In the genomic region with DNA sequence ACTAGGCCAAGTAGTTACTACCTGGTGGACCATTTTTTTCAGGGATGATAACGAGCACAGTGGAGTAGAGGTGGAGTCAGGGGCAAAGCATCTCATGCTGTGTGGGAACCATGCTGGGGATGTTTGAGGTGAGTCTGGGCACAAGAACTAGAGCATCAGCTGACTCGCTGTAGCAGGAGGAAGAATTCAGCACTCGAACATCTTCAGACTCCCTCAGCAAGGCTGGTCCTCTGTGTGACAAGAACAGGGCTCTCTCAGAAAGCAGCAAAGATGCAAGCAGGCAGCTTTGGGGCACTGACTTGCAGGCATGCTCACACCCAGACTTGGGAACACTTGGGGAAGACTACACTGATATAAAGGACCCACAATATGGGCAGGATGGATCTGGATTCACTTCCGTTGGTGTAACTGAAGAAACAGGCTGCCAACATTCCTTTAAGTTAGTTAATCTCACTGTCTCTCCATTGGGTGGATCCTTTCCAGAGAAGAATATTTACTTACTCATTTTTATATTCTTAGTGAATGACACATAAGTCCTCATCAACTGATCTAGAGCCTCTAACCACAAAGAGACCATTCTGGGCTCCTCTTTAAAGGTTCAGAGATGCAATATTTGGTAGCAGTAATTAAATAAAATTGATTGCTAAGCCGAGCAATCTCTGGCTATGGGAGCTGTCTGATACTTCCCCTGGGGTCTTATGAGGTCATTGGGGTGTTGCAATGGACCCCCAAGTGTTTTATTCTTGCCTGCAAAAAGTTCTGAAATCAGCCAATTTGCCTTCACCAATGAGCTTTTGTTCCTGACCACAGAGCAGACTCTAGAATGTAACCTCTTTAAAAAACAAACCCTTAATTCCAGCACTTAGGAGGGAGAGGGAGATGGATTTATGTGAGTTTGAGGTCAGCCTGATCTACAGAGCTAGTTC, we compare ENCODE assay signal across 23 mouse cellular contexts. TPM values are rescaled to one million over a fixed set of nuclear protein-coding genes. Genes with fewer than 3 reads are reported as not detected.
"Had no signal": no experiment of that assay in that cellular context is flagged by ENCODE, and none has a peak within 500 bp of the region (broad histone marks: within the 10 kb centered on the region; RNA-seq: fewer than 3 reads in every experiment).

A gene (minus strand): TSS at position 51 of the 926 bp plus-strand sequence.

- ATAC-seq: liver, embryonic 12.5 days; midbrain, embryonic 15.5 days had no signal

- H3K4me3 ChIP-seq: left cerebral cortex, adult 2 months; limb, embryonic 10.5 days; liver, embryonic 12.5 days; megakaryocyte, embryonic 14.5 days; midbrain, embryonic 15.5 days; neural tube, embryonic 13.5 days; stomach, embryonic 15.5 days had no signal

- H3K4me2 ChIP-seq: liver, embryonic 12.5 days; lung, embryonic 14.5 days; midbrain, embryonic 11.5 days; midbrain, embryonic 15.5 days; neural tube, embryonic 13.5 days; stomach, embryonic 15.5 days had no signal

- H3K27me3 ChIP-seq: liver, embryonic 12.5 days; megakaryocyte, embryonic 14.5 days; midbrain, embryonic 15.5 days; neural tube, embryonic 13.5 days; stomach, embryonic 15.5 days had no signal

- H3K9ac ChIP-seq: liver, embryonic 12.5 days; lung, embryonic 14.5 days; midbrain, embryonic 15.5 days; neural tube, embryonic 13.5 days; stomach, embryonic 15.5 days had no signal

- H3K4me1 ChIP-seq: limb, embryonic 10.5 days; liver, embryonic 12.5 days; midbrain, embryonic 15.5 days; neural tube, embryonic 13.5 days; stomach, embryonic 15.5 days had no signal

- H3K9me3 ChIP-seq: limb, embryonic 10.5 days; liver, embryonic 12.5 days; megakaryocyte, embryonic 14.5 days; midbrain, embryonic 15.5 days; neural tube, embryonic 13.5 days; stomach, embryonic 15.5 days had no signal

- DNase-seq: kidney, postnatal 10 days; kidney, postnatal 4 days; lung, embryonic 14.5 days; lung, postnatal 10 days; retina, postnatal 1 day; right cerebral cortex, postnatal 14 days; thymus, postnatal 4 days had no signal

- H3K36me3 ChIP-seq: limb, embryonic 10.5 days; liver, embryonic 12.5 days; midbrain, embryonic 15.5 days; neural tube, embryonic 13.5 days; stomach, embryonic 15.5 days had no signal

- H3K27ac ChIP-seq: left cerebral cortex, adult 2 months; limb, embryonic 10.5 days; liver, embryonic 12.5 days; macrophage; midbrain, embryonic 15.5 days; neural tube, embryonic 13.5 days; stomach, embryonic 15.5 days had no signal

RNA-seq across cellular contexts. Expression of the gene that starts here (rescaled TPM):
- total RNA-seq: layer of hippocampus, adult 8-10 months; layer of hippocampus, postnatal 25 days; left cerebral cortex, adult 2 months; left cerebral cortex, postnatal 14 days; monocyte, adult 5-6 weeks had no signal
- polyA plus RNA-seq: kidney, embryonic 14.5 days; limb, embryonic 10.5 days; limb, embryonic 14.5 days; liver, embryonic 12.5 days; liver, embryonic 16.5 days; lung, embryonic 14.5 days; macrophage; midbrain, embryonic 11.5 days; midbrain, embryonic 15.5 days; neural tube, embryonic 13.5 days; stomach, embryonic 15.5 days had no signal
